Mouse (Mus musculus) urinary bladder, postnatal 14 days (tissue): ENCODE measurements around the gene Olfr486.
"Not testable (repeated sequence)": the region's sequence is repeated elsewhere in the genome, so short reads cannot be mapped to it uniquely, and the experiment has no call there.

Experiments
- DNase-seq: peaks from one replicate; pipeline ENCODE4 v3.0.0; 2021; ENCODE audit warnings: low spot score

Gene Olfr486

GRCm38 (mm10) chr7:108172642-108173041, at the start of gene Olfr486:
Olfr486 (minus strand) TSS chr7:108172742.
- DNase-seq: not testable (repeated sequence)

- DNase-seq: not testable (repeated sequence)
Observed at GRCm38 (mm10) chr7:108214536-108214935, 42.0 kb upstream of the Olfr486 start, which contains the start of gene Olfr487. Olfr487 (minus strand) TSS chr7:108214636.

DNA sequence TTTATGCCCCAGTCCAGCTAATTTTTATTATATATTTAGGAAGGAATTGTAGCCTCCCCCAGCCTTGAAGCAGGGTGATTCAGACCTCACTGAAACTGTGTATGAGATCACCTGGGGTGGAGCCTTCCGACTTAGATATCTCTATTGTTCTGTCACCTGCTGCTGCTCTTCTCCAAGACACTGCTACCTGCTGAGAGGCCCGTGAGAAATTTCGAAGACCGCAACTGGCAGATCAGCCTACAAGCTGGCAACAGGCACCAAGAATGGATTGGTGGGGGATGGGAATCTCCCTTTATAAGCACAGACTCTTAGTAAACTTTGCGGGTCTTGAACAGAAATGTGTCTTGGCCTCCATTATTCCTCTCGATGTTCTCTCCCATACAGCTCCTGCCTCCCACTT, 24.4 kb upstream of the Olfr486 start:
- DNase-seq: no peak

DNA sequence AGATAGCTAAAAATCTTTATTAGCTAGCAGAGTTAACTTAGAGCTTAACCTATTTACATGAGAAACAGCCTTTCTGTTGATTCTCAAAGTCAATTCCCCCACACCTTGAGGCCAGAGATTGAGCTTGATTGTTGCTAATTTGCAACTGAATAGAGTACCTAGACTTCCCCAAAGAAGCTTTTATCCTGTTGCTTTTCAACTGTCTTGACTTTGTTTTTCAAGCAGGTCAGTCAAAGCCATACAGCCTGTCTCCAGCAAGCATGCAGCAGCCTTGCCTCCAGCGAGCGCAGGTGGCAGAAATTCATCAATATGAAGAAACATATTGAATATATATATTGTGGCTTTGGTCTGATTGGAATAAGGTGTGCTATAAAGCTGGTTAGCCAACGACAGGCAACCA, 23.8 kb upstream of the Olfr486 start:
- DNase-seq: not testable (repeated sequence)

GRCm38 (mm10) chr7:108192714-108193113, 20.2 kb upstream of the Olfr486 start:
- not testable (repeated sequence) for DNase-seq

GRCm38 (mm10) chr7:108191196-108191595, 18.7 kb upstream of the Olfr486 start:
- DNase-seq: not testable (repeated sequence)

- DNase-seq: not testable (repeated sequence)
Observed at GRCm38 (mm10) chr7:108185237-108185636, 12.7 kb upstream of the Olfr486 start.

- not testable (repeated sequence) for DNase-seq
Observed at GRCm38 (mm10) chr7:108184401-108184800, 11.9 kb upstream of the Olfr486 start.

DNA sequence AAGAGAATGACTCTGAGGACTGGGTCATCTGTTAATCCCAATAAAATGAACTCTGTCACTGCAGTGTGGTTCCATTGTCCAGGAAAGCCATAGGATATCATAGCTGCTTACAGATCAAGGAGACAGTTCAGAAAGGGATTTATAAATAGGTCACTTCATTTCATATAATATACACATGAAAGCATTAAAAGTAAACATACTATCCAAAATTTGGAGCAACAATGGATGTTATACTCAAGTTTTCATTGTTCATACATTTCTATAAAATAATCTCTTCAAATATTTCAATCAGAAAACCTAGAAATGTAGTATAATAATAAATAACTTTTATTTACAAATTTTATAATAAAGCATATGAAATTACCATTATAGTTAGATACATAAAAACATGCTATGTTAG, 12.8 kb downstream of the Olfr486 start, which contains the start of gene Olfr485:
Gene Olfr485 (minus strand): TSS at position 101 of the 400 bp plus-strand sequence.
- DNase-seq: no peak

DNA sequence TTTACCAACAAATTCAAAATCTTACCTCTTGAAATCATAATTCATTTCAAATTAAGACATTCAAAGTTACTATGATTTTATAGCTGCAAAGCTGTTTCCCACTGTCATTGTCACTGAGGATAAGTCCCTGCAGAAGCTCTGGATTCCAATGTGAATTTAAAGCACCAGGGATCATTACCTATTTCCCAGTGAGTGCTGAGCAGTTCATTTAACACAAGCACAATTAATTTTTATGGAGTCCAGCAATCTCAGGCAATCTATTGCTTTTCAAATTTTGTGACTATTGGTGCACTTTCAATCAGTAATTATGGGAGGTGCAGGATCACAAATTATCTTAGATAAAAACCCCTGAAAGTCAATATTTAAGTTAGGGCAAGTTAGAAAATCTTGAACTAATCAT, 45.2 kb downstream of the Olfr486 start, which contains the start of gene Olfr484:
Gene Olfr484 (minus strand): TSS at position 101 of the 400 bp plus-strand sequence.
- no peak for DNase-seq
